Mouse (Mus musculus) cortical plate, adult 2 months (tissue): Measurements from ENCODE around the gene Gapt. TPM values are rescaled to one million over a fixed set of nuclear protein-coding genes. Genes with fewer than 3 reads are reported as not detected.

Experiments
- H3K27ac ChIP-seq: fragments of 200-500 bp; 2 replicates; pipeline ENCODE4 v1.5.1; 2012; ENCODE audit warnings: low read length, control low read depth, inconsistent platforms; ENCODE audit not compliant: insufficient read depth
- H3K4me1 ChIP-seq: fragments of 200-500 bp; 2 replicates; pipeline ENCODE4 v1.6.1; 2011; ENCODE audit warnings: low read length; ENCODE audit not compliant: control insufficient read depth, insufficient read depth
- H3K4me3 ChIP-seq: fragments of 200-500 bp; 2 replicates; pipeline ENCODE4 v1.5.1; 2011; ENCODE audit warnings: mild to moderate bottlenecking, low read length, control low read depth; ENCODE audit not compliant: insufficient read depth
- CTCF ChIP-seq: fragments of 200-500 bp; IDR thresholded peaks from 2 replicates; pipeline ENCODE4 v1.5.1; 2011; ENCODE audit warnings: mild to moderate bottlenecking, control low read depth, low read length; ENCODE audit not compliant: insufficient read depth; ENCODE audit errors: extremely low read depth
- POLR2A ChIP-seq: fragments of 200-500 bp; IDR thresholded peaks from 2 replicates; pipeline ENCODE4 v1.6.1; 2011; ENCODE audit warnings: mild to moderate bottlenecking, low read length, control low read depth; ENCODE audit not compliant: insufficient read depth; ENCODE audit errors: extremely low read depth
- polyA plus RNA-seq: library from polyadenylated mRNA; depleted of rRNA; stranded (reverse); fragments of >200 nt; gene quantifications from 2 replicates; pipeline ENCODE4 v1.2.3, GENCODE M21; 2012; rRNA removed

Gene Gapt
- polyA plus RNA-seq, 1 experiment = not detected

DNA sequence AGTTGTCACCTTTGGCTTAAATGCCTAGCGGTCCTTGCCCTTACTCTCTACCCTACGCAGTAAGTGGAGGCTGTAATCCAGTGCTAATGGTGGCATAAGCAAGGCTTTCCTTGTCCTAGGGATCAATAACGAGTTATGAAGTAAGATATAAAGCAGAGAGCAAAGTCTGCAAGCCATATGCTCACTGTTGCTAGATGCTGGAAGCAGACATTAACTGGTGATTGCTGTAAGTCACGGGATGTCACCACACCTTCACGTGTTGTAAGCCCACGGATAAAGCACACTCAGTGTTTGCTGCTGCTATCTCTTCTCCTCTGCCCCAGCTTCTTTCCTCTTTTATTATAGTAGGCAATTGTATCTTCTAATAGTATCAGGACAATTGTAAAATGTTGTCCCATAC, 5.9 kb downstream of the Gapt start:
- H3K27ac ChIP-seq = no peak overlapping the region
- H3K4me3 ChIP-seq = no peak overlapping the region
- TF ChIP-seq POLR2A (no peak), CTCF (no peak)
- no peaks in the 10 kb centered on the region for H3K4me1 ChIP-seq

DNA sequence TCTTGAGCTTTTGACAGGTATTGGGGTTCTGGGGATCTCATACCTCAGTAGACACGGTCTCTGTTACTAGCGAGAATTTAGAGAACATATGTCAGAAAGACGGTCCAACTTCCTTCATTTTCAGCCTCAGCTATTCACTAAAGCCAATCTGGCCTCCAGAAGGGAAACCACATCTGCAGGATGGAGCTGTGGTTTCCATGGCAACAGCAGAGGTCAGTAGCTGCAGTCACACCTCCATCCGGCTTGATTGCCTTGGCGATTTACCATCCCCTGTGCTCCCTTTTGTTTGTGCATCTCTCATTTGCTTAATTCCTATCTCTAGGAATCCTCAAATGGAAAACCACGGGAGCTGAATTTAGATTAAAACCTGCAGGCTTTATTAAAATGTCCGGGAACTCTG, 10.3 kb downstream of the Gapt start:
- Histone ChIP-seq H3K4me1 (no peaks in the 10 kb centered on the region), H3K4me3 (no peak overlapping the region), H3K27ac (no peak overlapping the region)
- TF ChIP-seq POLR2A (no peak), CTCF (no peak)

DNA sequence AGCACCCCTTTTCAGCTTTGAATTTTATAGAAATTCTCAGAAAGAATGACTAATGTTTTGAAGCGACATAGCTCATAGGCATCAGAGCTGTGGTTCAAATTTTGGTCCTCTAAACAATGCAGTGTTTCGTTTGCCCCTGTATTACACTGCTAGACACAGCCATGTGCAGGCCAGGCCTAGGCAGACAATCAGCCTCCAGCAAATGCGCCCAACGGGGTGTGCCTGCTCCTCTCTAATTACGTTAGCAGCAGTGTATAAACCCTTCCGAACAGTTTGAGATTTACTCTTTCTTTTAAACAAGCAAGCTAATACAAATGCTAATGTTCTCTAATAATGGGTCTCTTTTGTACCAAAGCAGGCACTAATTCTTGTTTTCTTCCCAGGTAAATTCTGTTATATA, 14.4 kb downstream of the Gapt start:
- TF ChIP-seq POLR2A (no peak), CTCF (no peak)
- H3K4me1 ChIP-seq = no peaks in the 10 kb centered on the region
- no peak overlapping the region for H3K27ac ChIP-seq
- H3K4me3 ChIP-seq = no peak overlapping the region

DNA sequence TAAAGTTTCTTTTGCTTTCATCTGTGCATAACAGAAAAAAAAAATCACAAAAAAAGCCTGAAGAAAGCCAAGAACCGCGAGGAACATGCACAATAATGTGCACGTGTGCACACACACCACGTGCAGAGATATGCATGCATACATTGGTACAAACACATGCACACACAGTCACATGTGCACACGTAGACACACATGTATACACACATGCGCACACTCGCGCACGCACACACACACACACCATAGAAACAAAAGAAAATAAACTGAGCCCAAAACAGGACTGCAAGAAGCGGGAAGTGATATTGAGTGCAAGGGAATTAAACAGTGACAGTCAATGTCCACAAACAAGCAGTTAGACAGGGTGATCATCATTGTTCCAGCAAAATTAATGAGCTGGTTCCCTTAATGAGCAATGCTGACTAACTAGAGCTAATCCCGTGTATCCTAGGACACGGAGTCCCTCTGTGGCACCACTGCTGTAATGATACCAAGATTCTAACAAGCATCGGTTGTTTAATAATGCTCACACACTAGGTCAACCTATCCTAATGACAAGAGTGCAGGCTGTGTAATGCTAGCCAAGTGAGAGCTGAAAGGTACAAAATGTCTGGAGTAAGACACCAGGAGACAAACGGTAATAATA, 23.9 kb downstream of the Gapt start:
- Histone ChIP-seq H3K4me1 (no peaks in the 10 kb centered on the region), H3K27ac (no peak overlapping the region), H3K4me3 (no peak overlapping the region)
- TF ChIP-seq POLR2A (no peak), CTCF (no peak)

DNA sequence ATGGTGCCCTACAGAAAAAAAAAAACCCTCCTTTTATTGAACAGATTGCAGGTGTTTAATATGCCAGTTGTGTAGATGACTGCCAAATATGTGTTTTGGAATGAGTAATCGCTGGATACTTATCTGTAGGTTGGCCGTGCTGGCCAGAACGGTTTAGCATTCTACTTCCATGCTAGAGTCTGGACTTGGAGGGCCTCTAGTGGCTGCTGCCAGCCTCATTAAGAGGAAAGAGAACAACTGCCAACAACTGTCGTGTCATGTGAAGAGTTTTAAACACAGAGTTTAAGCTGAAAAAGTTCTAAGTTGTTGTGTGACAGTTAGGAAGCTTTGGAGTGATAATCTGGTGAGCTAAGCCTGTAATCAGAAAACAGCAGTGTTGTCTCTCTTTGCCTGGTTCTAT, 38.3 kb downstream of the Gapt start:
- H3K4me3 ChIP-seq = no peak overlapping the region
- no peak overlapping the region for H3K27ac ChIP-seq
- no peaks in the 10 kb centered on the region for H3K4me1 ChIP-seq
- TF ChIP-seq POLR2A = no peak
- TF ChIP-seq CTCF = peak; percentile 51; the same call in 1 of the 2 replicates

DNA sequence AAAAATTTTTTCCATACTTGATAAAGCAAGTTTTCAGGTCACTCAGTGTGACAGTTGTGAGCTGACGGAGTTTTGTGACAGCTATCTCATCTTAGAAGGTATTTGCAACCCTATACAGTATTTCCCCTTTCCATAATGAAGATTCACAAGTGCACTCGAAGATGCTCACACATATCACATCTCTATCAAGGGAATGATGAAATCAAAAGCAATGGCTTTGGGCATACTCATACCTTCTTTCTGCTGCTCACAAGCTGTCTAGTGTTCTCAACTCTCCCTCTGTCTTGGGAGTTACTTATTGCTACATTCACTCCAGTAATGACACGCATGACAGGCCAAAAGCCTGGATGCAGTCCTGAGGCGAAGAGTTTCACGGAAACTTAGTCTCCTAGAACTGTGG, 49.8 kb downstream of the Gapt start:
- TF ChIP-seq POLR2A (no peak), CTCF (no peak)
- Histone ChIP-seq H3K4me1 (no peaks in the 10 kb centered on the region), H3K4me3 (no peak overlapping the region), H3K27ac (no peak overlapping the region)

Other genes starting within 250 kb of the Gapt start
- gene Rab3c, start 76.2 kb downstream of the Gapt start, polyA plus RNA-seq = 56.5 and 61.4 TPM in 2 replicates
- 108 and 110 TPM in 2 replicates for gene Plk2, start 37.8 kb upstream of the Gapt start, polyA plus RNA-seq